Mouse (Mus musculus) frontal cortex, postnatal 25 days (tissue): ENCODE measurements at regions not wholly inside any gene's neighbourhood (a gene's known extent, or its start where the extent isn't known, plus 50 kb on each side); places are given as distances from the start of the nearest gene placed in this dataset.
A peak's percentile ranks its signal among the peaks of the same experiment; 100 is the strongest.

Source experiments
- DNase-seq, 2 experiments: peaks; one replicate each; pipeline ENCODE4 v3.0.0; 2022; ENCODE audit warnings: low spot score in 2 of 2

DNA sequence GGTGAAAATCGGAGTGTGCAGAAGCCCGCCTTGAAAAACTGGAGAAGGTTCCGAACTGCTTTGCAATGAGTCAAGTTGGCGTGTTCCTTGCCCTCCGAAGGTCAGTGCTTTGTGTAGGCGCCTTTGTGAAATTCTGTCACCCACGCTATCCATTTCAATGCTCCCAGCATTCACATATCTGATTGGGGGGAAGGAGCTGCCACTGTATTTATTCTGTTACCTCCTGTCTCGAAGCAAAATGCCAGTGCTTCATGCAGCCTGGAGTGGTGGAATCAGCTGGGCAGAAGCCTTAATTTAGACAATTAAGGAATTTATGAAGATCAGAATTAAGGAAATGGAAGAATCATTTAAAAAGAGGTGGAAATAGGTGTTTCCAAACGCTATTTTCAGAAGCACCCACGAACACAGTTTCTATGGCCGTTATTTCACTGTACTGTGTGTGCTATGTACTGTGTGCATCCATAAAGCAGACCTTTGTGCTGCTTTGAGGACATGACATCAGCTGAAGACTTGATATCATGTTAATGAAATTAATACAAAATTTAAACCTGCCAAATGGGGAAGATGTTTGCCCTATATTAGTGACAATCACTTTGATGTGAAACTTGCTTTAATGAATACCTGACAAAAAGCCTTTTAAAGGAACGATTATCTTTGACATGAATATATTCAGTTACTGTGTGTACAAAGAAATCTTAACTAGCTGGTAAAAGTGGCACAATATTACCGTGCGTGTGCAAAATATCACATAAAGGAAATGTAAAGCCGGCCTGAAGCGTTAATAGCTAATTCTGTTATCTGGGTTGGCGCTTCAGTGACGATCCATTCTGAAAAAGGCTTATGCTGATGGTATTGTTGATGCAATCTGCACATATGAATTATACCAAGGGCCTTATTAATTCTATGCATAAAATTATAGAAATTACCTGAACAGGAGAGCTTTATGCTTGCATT is 72.9 kb upstream of the Gls start:
- no peak for DNase-seq

GRCm38 (mm10) chr1:52302557-52302956 is 69.5 kb upstream of the Gls start:
- peak; percentile 68 to 69 for DNase-seq

GRCm38 (mm10) chr1:52301266-52301665 is 68.2 kb upstream of the Gls start:
- no peak for DNase-seq

- DNase-seq, result no peak
Measured at GRCm38 (mm10) chr1:52299559-52299958, 66.5 kb upstream of the Gls start.

GRCm38 (mm10) chr1:52298336-52298735 is 65.3 kb upstream of the Gls start:
- no peak for DNase-seq

GRCm38 (mm10) chr1:52296178-52296577 is 63.1 kb upstream of the Gls start:
- no peak for DNase-seq

GRCm38 (mm10) chr1:52294521-52294920 is 61.5 kb upstream of the Gls start:
- DNase-seq, result no peak

DNA sequence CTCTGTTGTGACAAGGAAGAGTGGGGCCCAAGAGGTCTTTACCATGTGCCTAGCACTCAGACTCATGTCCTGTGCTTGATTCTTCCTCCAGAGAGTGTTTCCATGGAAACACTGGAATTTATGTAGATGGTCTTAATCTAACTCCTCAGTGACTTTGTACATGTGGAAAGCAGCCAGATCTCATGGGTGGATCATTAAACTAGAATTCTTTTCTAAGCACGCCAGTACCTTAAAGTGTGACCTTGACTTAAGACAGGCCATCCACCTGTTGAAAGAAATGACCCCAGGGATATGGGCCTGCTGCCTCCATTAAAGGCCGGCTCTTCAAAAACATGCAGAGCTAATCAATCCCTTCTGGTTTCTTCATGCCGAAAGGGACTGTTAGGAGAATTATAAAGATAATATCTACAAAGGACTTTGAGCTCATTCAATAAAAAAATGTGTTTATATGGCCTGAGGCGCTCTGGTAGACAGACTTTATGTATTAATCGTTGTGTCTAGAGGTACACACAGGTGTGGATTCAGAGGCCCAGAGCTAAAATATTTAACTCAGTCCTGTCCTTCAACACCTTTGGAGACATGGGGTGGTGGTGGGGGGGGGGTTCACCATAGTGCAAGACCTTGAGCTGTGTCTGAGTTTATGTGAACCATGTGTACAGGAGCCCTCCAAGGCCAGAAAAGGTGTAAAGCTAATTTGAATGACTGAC is 60.5 kb upstream of the Gls start:
- no peak for DNase-seq
